Mouse (Mus musculus) retina, postnatal 7 days (tissue): ENCODE measurements around the gene 1700006A11Rik.
"Not testable (repeated sequence)": the region's sequence is repeated elsewhere in the genome, so short reads cannot be mapped to it uniquely, and the experiment has no call there.

Source experiments
- DNase-seq: peaks from one replicate; pipeline ENCODE4 v3.0.0-alpha.2; 2012; ENCODE audit warnings: low read depth, low spot score

Gene 1700006A11Rik

GRCm38 (mm10) chr3:124425940-124426339 lies at the start of gene 1700006A11Rik:
1700006A11Rik (minus strand) TSS chr3:124426040.
- no peak for DNase-seq

- not testable (repeated sequence) for DNase-seq
Measured at GRCm38 (mm10) chr3:124474291-124474690, 48.5 kb upstream of the 1700006A11Rik start.

- no peak for DNase-seq
Measured at GRCm38 (mm10) chr3:124466102-124466730, 40.4 kb upstream of the 1700006A11Rik start.

- no peak for DNase-seq
Measured at GRCm38 (mm10) chr3:124392201-124392600, 33.6 kb downstream of the 1700006A11Rik start.

- no peak for DNase-seq
Measured at GRCm38 (mm10) chr3:124390101-124390500, 35.7 kb downstream of the 1700006A11Rik start.

GRCm38 (mm10) chr3:124389650-124390049 lies 36.2 kb downstream of the 1700006A11Rik start:
- no peak for DNase-seq

- not testable (repeated sequence) for DNase-seq
Measured at GRCm38 (mm10) chr3:124385377-124385776, 40.5 kb downstream of the 1700006A11Rik start.

- DNase-seq = no peak
Measured at GRCm38 (mm10) chr3:124372031-124372430, 53.8 kb downstream of the 1700006A11Rik start.

- no peak for DNase-seq
Measured at GRCm38 (mm10) chr3:124357533-124357932, 68.3 kb downstream of the 1700006A11Rik start.
